Mouse (Mus musculus): ENCODE results near the gene Mtss1l. TPM values are rescaled to one million over a fixed set of nuclear protein-coding genes. Genes with fewer than 3 reads are reported as not detected.

Gene Mtss1l
- polyA plus RNA-seq (2012; rRNA removed) = 23.0 and 25.2 TPM in 2 replicates

GRCm38 (mm10) chr8:110720685-110721598, at the start of gene Mtss1l:
Gene Mtss1l (plus strand): TSS chr8:110721476.
- Histone ChIP-seq H3K36me3 (ENCODE audit: control insufficient read depth, insufficient read depth, low read length) (no peaks in the 10 kb centered on the region), H3K27me3 (replicated peaks; ENCODE audit: control insufficient read depth, insufficient read depth, low read length) (no peaks in the 10 kb centered on the region), H3K4me3 (ENCODE audit: insufficient read depth, low read depth, low read length) (peak within 1 kb of the TSS; percentile 57), H3K27ac (ENCODE audit: insufficient read depth, low read depth, low read length) (0 out of 2 replicates have a peak within 1 kb of the TSS, but pooled peaks have one; percentile 15), H3K4me1 (ENCODE audit: control insufficient read depth, insufficient read depth, low read length) (peaks cover 5% of the 10 kb centered on the region)
- TF ChIP-seq POLR2A (IDR thresholded peaks at IDR 0.05; ENCODE audit: low read depth, low read length) = no peak
- TF ChIP-seq CTCF (conservative IDR thresholded peaks at IDR 0.05; ENCODE audit: insufficient read depth, insufficient read length, low read depth, low read length) = no peak
- WGBS = 9% methylated on average over 72 of the region's 75 CpGs
- peak; percentile 81 for DNase-seq

- Histone ChIP-seq H3K27ac (ENCODE audit: insufficient read depth, low read depth, low read length) (peak overlapping the region; percentile 64), H3K27me3 (replicated peaks; ENCODE audit: control insufficient read depth, insufficient read depth, low read length) (no peaks in the 10 kb centered on the region), H3K4me3 (ENCODE audit: insufficient read depth, low read depth, low read length) (no peak overlapping the region), H3K4me1 (ENCODE audit: control insufficient read depth, insufficient read depth, low read length) (no peaks in the 10 kb centered on the region), H3K36me3 (ENCODE audit: control insufficient read depth, insufficient read depth, low read length) (no peaks in the 10 kb centered on the region)
- TF ChIP-seq CTCF (conservative IDR thresholded peaks at IDR 0.05; ENCODE audit: insufficient read depth, insufficient read length, low read depth, low read length) (no peak), POLR2A (IDR thresholded peaks at IDR 0.05; ENCODE audit: low read depth, low read length) (no peak)
- WGBS = 65% methylated on average over 2 of the region's 2 CpGs
- DNase-seq = peak; percentile 72
These were observed 49.1 kb upstream of the Mtss1l start for GRCm38 (mm10) chr8:110672133-110672532.

GRCm38 (mm10) chr8:110673168-110673567, 48.1 kb upstream of the Mtss1l start:
- H3K36me3 ChIP-seq (ENCODE audit: control insufficient read depth, insufficient read depth, low read length) = no peaks in the 10 kb centered on the region
- H3K4me1 ChIP-seq (ENCODE audit: control insufficient read depth, insufficient read depth, low read length) = no peaks in the 10 kb centered on the region
- no peak overlapping the region for H3K4me3 ChIP-seq (ENCODE audit: insufficient read depth, low read depth, low read length)
- H3K27ac ChIP-seq (ENCODE audit: insufficient read depth, low read depth, low read length) = peak overlapping the region; percentile 24; the same call in 1 of the 2 replicates
- DNase-seq = peak; percentile 65
- TF ChIP-seq CTCF (conservative IDR thresholded peaks at IDR 0.05; ENCODE audit: insufficient read depth, insufficient read length, low read depth, low read length) = no peak
- no peak for TF ChIP-seq POLR2A (IDR thresholded peaks at IDR 0.05; ENCODE audit: low read depth, low read length)
- no peaks in the 10 kb centered on the region for H3K27me3 ChIP-seq (replicated peaks; ENCODE audit: control insufficient read depth, insufficient read depth, low read length)
- WGBS = 51% methylated on average over 2 of the region's 2 CpGs

GRCm38 (mm10) chr8:110674589-110674988, 46.7 kb upstream of the Mtss1l start:
- Histone ChIP-seq H3K36me3 (ENCODE audit: control insufficient read depth, insufficient read depth, low read length) (no peaks in the 10 kb centered on the region), H3K4me1 (ENCODE audit: control insufficient read depth, insufficient read depth, low read length) (no peaks in the 10 kb centered on the region), H3K27me3 (replicated peaks; ENCODE audit: control insufficient read depth, insufficient read depth, low read length) (no peaks in the 10 kb centered on the region), H3K4me3 (ENCODE audit: insufficient read depth, low read depth, low read length) (no peak overlapping the region), H3K27ac (ENCODE audit: insufficient read depth, low read depth, low read length) (no peak overlapping the region)
- no peak for DNase-seq
- TF ChIP-seq POLR2A (IDR thresholded peaks at IDR 0.05; ENCODE audit: low read depth, low read length) (no peak), CTCF (conservative IDR thresholded peaks at IDR 0.05; ENCODE audit: insufficient read depth, insufficient read length, low read depth, low read length) (no peak)
- WGBS = 100% methylated on average over 1 of the region's 1 CpGs

- H3K4me1 ChIP-seq (ENCODE audit: control insufficient read depth, insufficient read depth, low read length) = no peaks in the 10 kb centered on the region
- H3K27ac ChIP-seq (ENCODE audit: insufficient read depth, low read depth, low read length) = no peak overlapping the region
- H3K27me3 ChIP-seq (replicated peaks; ENCODE audit: control insufficient read depth, insufficient read depth, low read length) = no peaks in the 10 kb centered on the region
- TF ChIP-seq CTCF (conservative IDR thresholded peaks at IDR 0.05; ENCODE audit: insufficient read depth, insufficient read length, low read depth, low read length) (no peak), POLR2A (IDR thresholded peaks at IDR 0.05; ENCODE audit: low read depth, low read length) (no peak)
- 86% methylated on average over 5 of the region's 5 CpGs for WGBS
- no peak for DNase-seq
- H3K36me3 ChIP-seq (ENCODE audit: control insufficient read depth, insufficient read depth, low read length) = no peaks in the 10 kb centered on the region
- no peak overlapping the region for H3K4me3 ChIP-seq (ENCODE audit: insufficient read depth, low read depth, low read length)
These were observed 44.6 kb upstream of the Mtss1l start for GRCm38 (mm10) chr8:110676702-110677101.

- no peak for DNase-seq
- Histone ChIP-seq H3K27ac (ENCODE audit: insufficient read depth, low read depth, low read length) (no peak overlapping the region), H3K4me3 (ENCODE audit: insufficient read depth, low read depth, low read length) (no peak overlapping the region), H3K36me3 (ENCODE audit: control insufficient read depth, insufficient read depth, low read length) (no peaks in the 10 kb centered on the region), H3K27me3 (replicated peaks; ENCODE audit: control insufficient read depth, insufficient read depth, low read length) (no peaks in the 10 kb centered on the region), H3K4me1 (ENCODE audit: control insufficient read depth, insufficient read depth, low read length) (no peaks in the 10 kb centered on the region)
- 93% methylated on average over 5 of the region's 5 CpGs for WGBS
- TF ChIP-seq CTCF (conservative IDR thresholded peaks at IDR 0.05; ENCODE audit: insufficient read depth, insufficient read length, low read depth, low read length) (no peak), POLR2A (IDR thresholded peaks at IDR 0.05; ENCODE audit: low read depth, low read length) (no peak)
These were observed 44.1 kb upstream of the Mtss1l start for GRCm38 (mm10) chr8:110677174-110677660.

GRCm38 (mm10) chr8:110678989-110679388, 42.3 kb upstream of the Mtss1l start:
- no peaks in the 10 kb centered on the region for H3K36me3 ChIP-seq (ENCODE audit: control insufficient read depth, insufficient read depth, low read length)

More at GRCm38 (mm10) chr8:110678989-110679388, 42.3 kb upstream of the Mtss1l start:
- TF ChIP-seq CTCF (conservative IDR thresholded peaks at IDR 0.05; ENCODE audit: insufficient read depth, insufficient read length, low read depth, low read length) = no peak
- no peak for TF ChIP-seq POLR2A (IDR thresholded peaks at IDR 0.05; ENCODE audit: low read depth, low read length)
- Histone ChIP-seq H3K27me3 (replicated peaks; ENCODE audit: control insufficient read depth, insufficient read depth, low read length) (no peaks in the 10 kb centered on the region), H3K4me1 (ENCODE audit: control insufficient read depth, insufficient read depth, low read length) (no peaks in the 10 kb centered on the region), H3K27ac (ENCODE audit: insufficient read depth, low read depth, low read length) (no peak overlapping the region), H3K4me3 (ENCODE audit: insufficient read depth, low read depth, low read length) (no peak overlapping the region)
- peak; percentile 23 for DNase-seq
- WGBS = 46% methylated on average over 3 of the region's 3 CpGs

All from kidney, adult 2 months (tissue).